Mouse (Mus musculus) intestine, embryonic 14.5 days (tissue): ENCODE measurements around the gene Hoxd13. TPM values are rescaled to one million over a fixed set of nuclear protein-coding genes. Genes with fewer than 3 reads are reported as not detected.
A peak's percentile ranks its signal among the peaks of the same experiment; 100 is the strongest.

ENCODE experiments used
- ATAC-seq: fragments of 200-750 bp; cut with Nextera tagmentation; replicated peaks from 2 replicates; pipeline ENCODE4 v1.8.0; 2017; ENCODE audit warnings: low read depth, moderate number of reproducible peaks, moderate TSS enrichment, moderate library complexity; ENCODE audit not compliant: low FRiP score, low TSS enrichment
- DNase-seq: peaks from one replicate; pipeline ENCODE4 v3.0.0-alpha.2; 2018; ENCODE audit warnings: low spot score
- H3K27ac ChIP-seq: fragments of 300-500 bp; sonication (generic); 2 replicates; pipeline ENCODE4 v1.5.1; 2014; ENCODE audit warnings: low read depth, mild to moderate bottlenecking, control low read depth
- H3K27me3 ChIP-seq: fragments of 300-500 bp; sonication (generic); replicated peaks from 2 replicates; pipeline ENCODE4 v1.6.1; 2014; ENCODE audit warnings: low read length, control low read depth; ENCODE audit not compliant: control insufficient read depth, insufficient read depth
- H3K36me3 ChIP-seq: fragments of 300-500 bp; sonication (generic); 2 replicates; pipeline ENCODE4 v1.6.1; 2014; ENCODE audit warnings: low read length, control low read depth; ENCODE audit not compliant: control insufficient read depth, insufficient read depth
- H3K4me1 ChIP-seq: fragments of 300-500 bp; sonication (generic); replicated peaks from 2 replicates; pipeline ENCODE4 v1.6.1; 2014; ENCODE audit warnings: low read length, control low read depth, mixed read lengths; ENCODE audit not compliant: control insufficient read depth, insufficient read depth
- H3K4me2 ChIP-seq: fragments of 300-500 bp; sonication (generic); 2 replicates; pipeline ENCODE4 v1.6.1; 2014; ENCODE audit warnings: low read length
- H3K4me3 ChIP-seq: fragments of 300-500 bp; sonication (generic); 2 replicates; pipeline ENCODE4 v1.5.1; 2014; ENCODE audit warnings: low read depth, low read length, control low read depth, mixed read lengths
- H3K9ac ChIP-seq: fragments of 300-500 bp; sonication (generic); 2 replicates; pipeline ENCODE4 v1.6.1; 2014; ENCODE audit warnings: mild to moderate bottlenecking, low read length
- H3K9me3 ChIP-seq: fragments of 300-500 bp; sonication (generic); 2 replicates; pipeline ENCODE4 v1.6.1; 2016; ENCODE audit warnings: low read length, control low read depth; ENCODE audit not compliant: control insufficient read depth
- WGBS: fragments of 180-500 bp; shearing (Covaris S2); extraction: QIAGEN DNeasy Blood & Tissue Kit; methylation state at CpG from one replicate; pipeline ENCODE4 v1.1.7; 2014; 5-methylcytosine and 5-hydroxymethylcytosine counted together
- polyA plus RNA-seq: library from polyadenylated mRNA; unstranded; fragments of >200 nt; fragmentation: Nextera tagmentation; extraction: Ambion mirVana; gene quantifications from 2 replicates; pipeline ENCODE4 v1.2.1, GENCODE M21; 2014

Gene Hoxd13
- polyA plus RNA-seq, 1 experiment from 2014 or later: not detected

- peaks cover 100% of the 10 kb centered on the region for H3K27me3 ChIP-seq
- H3K36me3 ChIP-seq: no peaks in the 10 kb centered on the region
- no peaks in the 10 kb centered on the region; the same call in 1 of the 2 replicates for H3K4me1 ChIP-seq
- 0 out of 2 replicates have a peak overlapping the region, but pooled peaks have one; percentile 18 for H3K27ac ChIP-seq
- peak overlapping the region; percentile 3 for H3K9ac ChIP-seq
- H3K9me3 ChIP-seq: no peaks in the 10 kb centered on the region
- H3K4me2 ChIP-seq: peak overlapping the region; percentile 24
- H3K4me3 ChIP-seq: peak overlapping the region; percentile 17
- no peak for ATAC-seq
- 2% methylated on average over 27 of the region's 27 CpGs for WGBS
- DNase-seq: peak; percentile 72
These were observed 19.0 kb downstream of the Hoxd13 start for GRCm38 (mm10) chr2:74686988-74687697.

- no peaks in the 10 kb centered on the region for H3K36me3 ChIP-seq
- ATAC-seq (no peak), DNase-seq (peak; percentile 73)
- H3K4me2 ChIP-seq: peak overlapping the region; percentile 24
- no peaks in the 10 kb centered on the region for H3K9me3 ChIP-seq
- peaks cover 100% of the 10 kb centered on the region for H3K27me3 ChIP-seq
- peak overlapping the region; percentile 17 for H3K4me3 ChIP-seq
- 0 out of 2 replicates have a peak overlapping the region, but pooled peaks have one; percentile 34 for H3K27ac ChIP-seq
- H3K9ac ChIP-seq: peak overlapping the region; percentile 3
- WGBS: 2% methylated on average over 31 of the region's 31 CpGs
- H3K4me1 ChIP-seq: no peaks in the 10 kb centered on the region
These were observed 19.8 kb downstream of the Hoxd13 start for GRCm38 (mm10) chr2:74687698-74688555.

GRCm38 (mm10) chr2:74688795-74689573, 20.9 kb downstream of the Hoxd13 start:
- 8% methylated on average over 12 of the region's 12 CpGs for WGBS
- H3K4me3 ChIP-seq: no peak overlapping the region
- peak overlapping the region; percentile 4; the same call in 1 of the 2 replicates for H3K27ac ChIP-seq
- DNase-seq: peak; percentile 71
- peak overlapping the region; percentile 42; the same call in 1 of the 2 replicates for H3K9ac ChIP-seq
- no peaks in the 10 kb centered on the region for H3K36me3 ChIP-seq
- peaks cover 100% of the 10 kb centered on the region for H3K27me3 ChIP-seq
- no peaks in the 10 kb centered on the region for H3K9me3 ChIP-seq
- no peak for ATAC-seq
- peak overlapping the region; percentile 29 for H3K4me2 ChIP-seq
- H3K4me1 ChIP-seq: no peaks in the 10 kb centered on the region

GRCm38 (mm10) chr2:74689574-74690337, 21.6 kb downstream of the Hoxd13 start:
- DNase-seq (peak; percentile 80), ATAC-seq (no peak)
- H3K4me3 ChIP-seq: peak overlapping the region; percentile 13
- no peaks in the 10 kb centered on the region for H3K9me3 ChIP-seq
- 3% methylated on average over 24 of the region's 24 CpGs for WGBS
- H3K4me1 ChIP-seq: no peaks in the 10 kb centered on the region
- no peaks in the 10 kb centered on the region for H3K36me3 ChIP-seq
- H3K4me2 ChIP-seq: peak overlapping the region; percentile 29
- peak overlapping the region; percentile 42 for H3K9ac ChIP-seq
- peak overlapping the region; percentile 59 for H3K27ac ChIP-seq
- H3K27me3 ChIP-seq: peaks cover 100% of the 10 kb centered on the region

GRCm38 (mm10) chr2:74690338-74690716, 22.2 kb downstream of the Hoxd13 start:
- H3K27me3 ChIP-seq: peaks cover 100% of the 10 kb centered on the region
- no peaks in the 10 kb centered on the region for H3K4me1 ChIP-seq
- H3K4me3 ChIP-seq: peak overlapping the region; percentile 30
- WGBS: 12% methylated on average over 8 of the region's 8 CpGs
- H3K36me3 ChIP-seq: no peaks in the 10 kb centered on the region
- H3K27ac ChIP-seq: peak overlapping the region; percentile 59
- peak overlapping the region; percentile 29 for H3K4me2 ChIP-seq
- no peaks in the 10 kb centered on the region for H3K9me3 ChIP-seq
- no peak for DNase-seq
- no peak for ATAC-seq
- peak overlapping the region; percentile 42 for H3K9ac ChIP-seq

GRCm38 (mm10) chr2:74691022-74691951, 23.2 kb downstream of the Hoxd13 start, which contains the start of gene Hoxd10:
Gene Hoxd10, plus strand, starts transcription at chr2:74691924.
- H3K27ac ChIP-seq: peak within 1 kb of the TSS; percentile 57
- peak; percentile 75 for ATAC-seq
- H3K9me3 ChIP-seq: no peaks in the 10 kb centered on the region
- H3K36me3 ChIP-seq: no peaks in the 10 kb centered on the region
- no peaks in the 10 kb centered on the region for H3K4me1 ChIP-seq
- H3K4me2 ChIP-seq: peak within 1 kb of the TSS; percentile 41
- no peak for DNase-seq
- WGBS: 2% methylated on average over 56 of the region's 56 CpGs
- peak within 1 kb of the TSS; percentile 53 for H3K9ac ChIP-seq
- H3K27me3 ChIP-seq: peaks cover 100% of the 10 kb centered on the region
- peak within 1 kb of the TSS; percentile 30 for H3K4me3 ChIP-seq
